Mouse (Mus musculus): ENCODE measurements at regions not wholly inside any gene's neighbourhood (a gene's known extent, or its start where the extent isn't known, plus 50 kb on each side); places are given as distances from the start of the nearest gene placed in this dataset.
A peak's percentile ranks its signal among the peaks of the same experiment; 100 is the strongest.

- no peak for DNase-seq (ENCODE audit: low read depth)
Measured at GRCm38 (mm10) chr14:114804643-114805042, 287.4 kb upstream of the Gpc5 start.

- no peak for DNase-seq (ENCODE audit: low read depth)
Measured at GRCm38 (mm10) chr14:114808621-114809020, 283.4 kb upstream of the Gpc5 start.

- DNase-seq (ENCODE audit: low read depth), result no peak
Measured at GRCm38 (mm10) chr14:114820677-114821076, 271.3 kb upstream of the Gpc5 start.

GRCm38 (mm10) chr14:114821098-114821594, 270.9 kb upstream of the Gpc5 start:
- no peak for DNase-seq (ENCODE audit: low read depth)

- no peak for DNase-seq (ENCODE audit: low read depth)
Measured at GRCm38 (mm10) chr14:114821672-114822071, 270.3 kb upstream of the Gpc5 start.

GRCm38 (mm10) chr14:114826662-114827321, 265.2 kb upstream of the Gpc5 start:
- DNase-seq (ENCODE audit: low read depth), result no peak

- no peak for DNase-seq (ENCODE audit: low read depth)
Measured at GRCm38 (mm10) chr14:114829310-114829709, 262.7 kb upstream of the Gpc5 start.

- DNase-seq (ENCODE audit: low read depth), result no peak
Measured at GRCm38 (mm10) chr14:114832987-114833386, 259.0 kb upstream of the Gpc5 start.

- DNase-seq (ENCODE audit: low read depth), result no peak
Measured at GRCm38 (mm10) chr14:114836723-114837349, 255.2 kb upstream of the Gpc5 start.

GRCm38 (mm10) chr14:114837652-114838276, 254.3 kb upstream of the Gpc5 start:
- no peak for DNase-seq (ENCODE audit: low read depth)

GRCm38 (mm10) chr14:114839340-114839903, 252.6 kb upstream of the Gpc5 start:
- DNase-seq (ENCODE audit: low read depth), result no peak

GRCm38 (mm10) chr14:114840766-114841165, 251.2 kb upstream of the Gpc5 start:
- peak; percentile 27 for DNase-seq (ENCODE audit: low read depth)

- no peak for DNase-seq (ENCODE audit: low read depth)
Measured at GRCm38 (mm10) chr14:114841552-114841951, 250.5 kb upstream of the Gpc5 start.

GRCm38 (mm10) chr14:114842327-114842726, 249.7 kb upstream of the Gpc5 start:
- no peak for DNase-seq (ENCODE audit: low read depth)

GRCm38 (mm10) chr14:114843105-114843743, 248.8 kb upstream of the Gpc5 start:
- no peak for DNase-seq (ENCODE audit: low read depth)

- DNase-seq (ENCODE audit: low read depth), result no peak
Measured at GRCm38 (mm10) chr14:114854324-114855054, 237.5 kb upstream of the Gpc5 start.

- no peak for DNase-seq (ENCODE audit: low read depth)
Measured at GRCm38 (mm10) chr14:114855055-114855740, 236.8 kb upstream of the Gpc5 start.

- no peak for DNase-seq (ENCODE audit: low read depth)
Measured at GRCm38 (mm10) chr14:114855746-114856145, 236.3 kb upstream of the Gpc5 start.

- no peak for DNase-seq (ENCODE audit: low read depth)
Measured at GRCm38 (mm10) chr14:114856243-114857031, 235.6 kb upstream of the Gpc5 start.

- no peak for DNase-seq (ENCODE audit: low read depth)
Measured at GRCm38 (mm10) chr14:114857171-114857570, 234.8 kb upstream of the Gpc5 start.

Data from gonadal fat pad, adult 2 months (tissue).